Mouse (Mus musculus) megakaryocyte-erythroid progenitor cell, adult 5 weeks (primary cell): Measurements from ENCODE around the gene Syce2. TPM values are rescaled to one million over a fixed set of nuclear protein-coding genes. Genes with fewer than 3 reads are reported as not detected.

ENCODE experiments used
- polyA plus RNA-seq: library from polyadenylated mRNA; stranded (reverse); fragments of >175 nt; gene quantifications from 2 replicates; pipeline ENCODE4 v1.2.3, GENCODE M21; 2012

Gene Syce2
- polyA plus RNA-seq = 155 and 182 TPM in 2 replicates

DNA sequence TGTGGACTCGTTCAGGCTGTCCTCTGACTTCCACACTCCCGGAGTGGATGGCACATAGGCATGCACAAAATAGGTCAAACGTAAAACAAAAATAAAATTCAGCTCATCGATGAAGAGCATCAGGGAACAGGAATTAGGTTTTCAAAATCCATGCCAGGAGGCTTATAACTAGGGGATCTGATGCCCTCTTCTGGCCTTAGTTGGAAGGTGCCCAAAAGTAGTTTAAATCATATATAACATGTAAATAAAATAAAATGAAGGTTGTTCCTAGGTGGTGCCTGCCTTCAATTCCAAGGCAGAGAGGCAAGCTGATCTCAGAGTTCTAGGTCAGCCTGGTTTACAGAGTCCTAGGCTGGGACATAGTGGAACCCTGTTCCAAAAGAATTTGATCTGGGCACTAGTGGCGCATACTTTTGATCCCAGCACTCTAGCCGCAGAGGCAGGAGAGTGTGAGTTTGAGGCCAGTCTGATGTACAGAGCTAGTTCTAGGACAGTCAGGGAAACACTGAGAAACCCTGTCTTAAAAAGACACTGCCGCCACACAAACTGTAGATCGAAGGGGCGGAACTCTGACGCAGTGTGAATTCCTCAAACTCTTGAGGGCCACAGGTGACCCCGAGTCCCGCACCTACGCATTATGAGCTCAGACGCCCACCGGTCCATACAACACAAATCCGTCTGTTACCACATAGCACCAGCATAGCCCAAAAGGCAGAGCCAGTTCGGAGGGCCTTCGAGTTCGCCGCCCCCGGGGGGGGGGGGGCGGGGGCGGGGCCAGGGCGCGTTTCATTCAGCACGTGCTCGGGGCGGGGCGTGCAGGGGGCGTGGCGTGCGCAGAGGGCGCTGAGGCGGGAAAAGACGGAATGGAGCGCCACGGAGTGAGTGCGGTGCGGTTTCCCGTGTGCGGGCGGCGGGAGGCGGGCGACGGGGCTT, at the start of gene Syce2:
Syce2 (plus strand) TSS at position 736 of the 933 bp plus-strand sequence.

DNA sequence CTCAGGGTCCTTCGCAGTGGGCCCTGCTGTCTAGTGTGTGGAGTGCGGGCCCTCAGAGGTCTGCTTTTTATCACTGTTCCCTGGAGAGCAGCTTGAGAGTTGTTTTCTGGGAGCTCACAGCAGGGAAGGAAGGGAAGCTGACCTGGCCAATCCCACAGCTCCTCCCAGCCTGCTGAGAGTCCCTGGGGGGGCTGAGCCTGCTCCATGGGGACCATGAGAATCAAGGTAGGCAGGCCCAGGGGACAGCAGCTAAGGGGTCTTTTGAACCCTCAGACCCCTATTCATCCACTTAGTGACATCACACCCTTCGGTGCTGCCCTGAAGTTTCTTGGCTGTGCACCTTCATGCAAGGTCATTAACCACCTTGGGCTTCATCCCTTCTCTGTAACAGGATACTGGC, 49.2 kb upstream of the Syce2 start, which contains the start of gene Dand5:
Dand5 (minus strand) TSS at position 101 of the 400 bp plus-strand sequence.

DNA sequence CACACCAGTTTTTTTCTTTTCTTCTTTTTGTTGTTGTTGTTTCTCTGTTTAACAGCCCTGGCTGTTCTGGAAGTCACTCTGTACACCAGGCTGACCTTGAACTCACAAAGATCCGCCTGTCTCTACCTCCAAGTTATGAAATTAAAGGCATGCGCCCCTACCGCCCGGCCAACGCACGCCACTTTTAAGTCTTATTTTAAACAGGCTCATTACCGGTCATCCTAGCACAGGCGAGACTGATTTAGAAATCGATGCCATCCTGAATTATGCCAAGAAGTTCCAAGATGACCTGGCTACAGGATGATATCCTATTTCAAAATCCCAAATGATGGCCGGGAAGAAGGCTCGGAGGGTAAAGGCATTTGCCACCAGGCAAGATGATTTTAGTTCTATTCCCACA, 40.4 kb upstream of the Syce2 start, which contains the start of gene Gadd45gip1:
Gadd45gip1 (plus strand) TSS at position 33 of the 400 bp plus-strand sequence.

DNA sequence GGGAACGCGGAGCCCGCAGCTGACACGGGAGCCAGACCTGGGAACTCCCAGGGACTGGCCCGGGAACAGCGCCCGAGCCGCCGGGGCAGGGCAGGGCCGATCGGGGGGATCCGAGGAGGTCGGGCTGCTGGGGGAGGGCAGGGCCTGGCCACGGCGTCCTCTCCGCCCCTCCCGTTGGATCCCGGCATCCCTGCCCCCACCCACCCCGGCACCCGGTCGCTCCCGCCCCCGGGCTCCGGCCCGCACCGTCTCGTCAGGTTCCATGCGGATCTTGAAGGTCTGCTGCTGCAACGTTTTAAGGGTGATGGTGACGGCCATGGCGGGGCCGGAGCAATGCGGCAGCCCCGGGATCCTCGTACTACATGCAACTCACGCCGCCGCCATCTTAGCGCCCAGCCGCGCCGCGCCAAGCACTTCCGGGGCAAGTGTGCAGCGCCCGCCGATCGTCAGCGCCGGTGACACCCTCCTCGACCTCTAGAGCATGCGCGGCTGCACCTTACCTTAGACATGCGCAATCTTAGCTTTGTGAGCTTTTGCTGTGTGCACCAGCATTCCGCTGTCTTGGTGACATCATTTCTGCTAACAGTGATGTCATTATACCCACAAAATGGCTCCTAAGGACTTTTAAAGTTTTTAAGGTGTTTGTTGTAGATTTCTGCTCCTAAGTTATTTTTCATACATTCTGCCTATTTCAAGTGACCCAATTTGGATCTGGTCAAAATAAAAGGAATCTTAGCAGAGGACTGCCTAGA, 31.5 kb upstream of the Syce2 start, which contains the start of gene Rad23a:
Rad23a (minus strand) TSS at position 418 of the 752 bp plus-strand sequence.

DNA sequence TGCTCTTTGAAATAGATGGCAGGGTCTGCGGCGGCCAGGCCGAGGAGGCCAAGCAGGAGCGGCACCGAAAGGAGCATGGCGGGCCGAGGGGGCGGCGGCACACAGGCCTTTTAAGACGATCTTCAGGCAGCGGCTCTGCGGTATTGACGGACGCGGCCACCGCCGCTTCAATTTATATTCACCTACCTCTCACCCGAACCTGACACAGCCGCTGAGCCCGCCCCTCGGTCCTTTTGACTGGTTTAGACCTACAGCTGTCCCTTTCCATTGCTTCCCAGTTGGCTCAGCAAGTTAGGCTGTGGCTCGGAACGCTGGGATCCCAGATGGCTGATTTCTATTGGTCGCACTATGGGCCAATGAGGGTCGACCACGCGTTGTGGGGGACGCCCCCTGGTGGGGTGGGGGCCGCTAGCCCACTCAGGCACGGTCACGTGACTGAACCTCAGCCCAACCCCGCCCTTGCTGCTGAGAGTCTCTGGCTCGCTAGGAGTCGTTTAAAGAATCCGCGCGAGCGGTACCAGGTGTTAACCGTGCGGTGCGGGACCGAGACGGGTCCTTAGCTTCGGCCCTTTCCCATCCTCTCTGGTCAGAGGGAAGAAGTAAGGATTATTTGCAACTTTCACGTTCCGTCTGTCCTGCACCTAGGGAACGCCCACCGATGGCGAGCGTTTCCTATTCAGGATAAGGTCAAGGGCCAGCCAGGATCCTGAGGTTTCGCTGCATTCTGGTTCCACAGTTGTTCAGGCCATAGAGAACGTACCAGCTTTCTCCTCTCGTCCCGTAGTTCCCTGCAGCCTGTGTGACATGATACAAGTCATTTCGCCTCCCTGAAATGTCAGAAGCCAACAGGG, 25.0 kb upstream of the Syce2 start, which contains the start of gene Calr:
Calr (minus strand) TSS at position 213 of the 851 bp plus-strand sequence.

DNA sequence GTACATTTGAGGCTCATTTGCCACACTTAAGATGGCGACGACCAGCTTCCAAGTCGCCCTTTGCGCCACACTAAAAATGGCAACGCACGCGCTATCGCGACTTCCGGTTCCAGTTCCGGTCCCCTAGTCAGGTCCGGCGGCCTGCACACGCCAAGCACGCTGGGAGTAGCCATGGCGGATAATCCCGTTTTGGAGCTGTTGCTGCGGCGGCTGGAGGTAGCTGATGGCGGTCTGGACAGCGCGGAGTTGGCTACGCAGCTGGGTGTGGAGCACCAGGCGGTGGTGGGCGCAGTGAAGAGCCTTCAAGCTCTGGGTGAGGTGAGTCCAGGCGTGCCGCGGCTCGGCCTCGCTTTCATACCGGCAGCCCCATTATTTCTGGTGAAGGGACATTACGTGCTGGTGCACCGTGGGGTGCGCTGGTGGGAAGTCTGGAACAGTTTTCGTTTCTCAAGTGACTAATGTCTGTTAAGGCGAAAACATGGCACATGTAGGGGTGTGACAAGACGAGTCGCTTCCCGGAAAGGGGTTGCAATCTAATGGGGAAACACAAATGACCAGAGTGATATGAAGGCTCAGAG, 15.0 kb upstream of the Syce2 start, which contains the start of gene Farsa:
Farsa (plus strand) TSS at position 126 of the 578 bp plus-strand sequence.

DNA sequence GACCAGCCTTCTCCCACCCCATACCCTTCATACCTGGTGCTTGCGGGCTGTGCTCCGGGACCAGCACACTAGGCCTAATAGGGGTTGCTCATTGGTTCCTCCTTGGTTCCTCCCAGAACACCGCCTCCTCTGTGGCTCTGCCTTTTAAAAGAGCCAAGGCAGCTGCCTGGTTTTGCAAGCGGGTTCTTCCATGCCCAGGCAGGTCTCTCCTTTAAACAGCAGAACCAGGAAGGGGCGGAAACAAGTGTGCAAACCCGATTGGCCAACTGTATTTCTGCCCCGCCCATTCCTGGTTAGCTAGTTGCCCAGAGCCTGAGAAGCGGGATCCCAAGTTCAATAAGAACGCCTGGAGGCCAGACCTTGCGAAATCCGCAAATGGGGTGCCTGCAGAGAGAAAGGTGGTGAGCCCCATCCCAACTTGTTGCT, 21.8 kb downstream of the Syce2 start, which contains the start of gene Gcdh:
Gcdh (minus strand) TSS at position 213 of the 426 bp plus-strand sequence.

DNA sequence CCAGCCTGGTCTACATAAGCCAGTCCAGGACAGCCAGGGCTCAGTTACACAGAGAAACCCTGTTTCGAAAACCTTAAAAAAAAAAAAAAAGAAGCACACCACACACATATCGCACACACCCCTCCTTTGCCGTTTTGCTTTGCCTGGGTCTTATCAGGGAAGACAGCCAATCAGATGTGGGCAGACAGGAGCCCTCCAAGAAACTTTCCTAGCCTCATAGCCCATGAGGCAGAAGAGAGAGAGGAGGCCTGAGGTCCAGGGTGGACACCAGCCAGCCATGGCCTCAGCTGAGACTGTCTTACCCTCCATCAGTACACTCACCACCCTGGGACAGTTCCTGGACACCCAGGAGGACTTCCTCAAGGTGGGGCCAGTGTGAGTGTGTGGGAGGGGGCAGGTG, 29.8 kb downstream of the Syce2 start, which contains the start of gene Klf1:
Klf1 (plus strand) TSS at position 177 of the 400 bp plus-strand sequence.

DNA sequence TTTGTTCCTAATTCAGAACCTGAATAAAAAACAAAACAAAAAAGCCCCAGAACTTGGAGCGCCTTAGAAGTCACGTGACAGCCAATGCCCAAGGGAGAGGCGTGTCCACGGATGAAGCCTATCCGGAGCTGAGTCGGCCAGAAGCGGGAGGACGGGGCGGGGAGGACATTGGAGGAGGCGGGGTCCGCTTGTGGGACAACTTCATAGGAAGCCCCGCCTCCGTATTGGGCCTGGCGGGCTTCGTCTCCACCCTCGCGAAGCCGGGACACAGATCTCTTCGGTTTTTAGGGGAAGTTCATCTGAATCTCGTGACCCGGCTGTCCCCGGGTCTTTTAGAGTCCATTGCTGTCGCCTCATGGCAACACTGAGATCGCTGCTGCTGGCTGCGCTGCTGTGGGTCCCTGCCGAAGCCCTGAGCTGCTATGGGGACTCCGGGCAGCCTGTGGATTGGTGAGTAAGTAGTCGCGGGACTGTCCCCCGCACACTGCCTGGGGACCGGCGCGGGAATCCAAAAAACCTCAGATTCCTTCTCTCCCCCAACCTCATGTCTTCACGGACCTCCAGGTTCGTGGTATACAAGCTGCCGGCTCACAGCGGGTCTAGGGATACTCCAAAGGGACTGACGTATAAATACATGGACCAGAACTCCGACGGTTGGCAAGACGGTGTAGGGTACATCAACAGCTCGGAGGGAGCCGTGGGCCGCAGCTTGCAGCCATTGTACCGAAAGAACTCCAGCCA, 36.7 kb downstream of the Syce2 start, which contains the start of gene Dnase2a:
Dnase2a (plus strand) TSS at position 140 of the 741 bp plus-strand sequence.

DNA sequence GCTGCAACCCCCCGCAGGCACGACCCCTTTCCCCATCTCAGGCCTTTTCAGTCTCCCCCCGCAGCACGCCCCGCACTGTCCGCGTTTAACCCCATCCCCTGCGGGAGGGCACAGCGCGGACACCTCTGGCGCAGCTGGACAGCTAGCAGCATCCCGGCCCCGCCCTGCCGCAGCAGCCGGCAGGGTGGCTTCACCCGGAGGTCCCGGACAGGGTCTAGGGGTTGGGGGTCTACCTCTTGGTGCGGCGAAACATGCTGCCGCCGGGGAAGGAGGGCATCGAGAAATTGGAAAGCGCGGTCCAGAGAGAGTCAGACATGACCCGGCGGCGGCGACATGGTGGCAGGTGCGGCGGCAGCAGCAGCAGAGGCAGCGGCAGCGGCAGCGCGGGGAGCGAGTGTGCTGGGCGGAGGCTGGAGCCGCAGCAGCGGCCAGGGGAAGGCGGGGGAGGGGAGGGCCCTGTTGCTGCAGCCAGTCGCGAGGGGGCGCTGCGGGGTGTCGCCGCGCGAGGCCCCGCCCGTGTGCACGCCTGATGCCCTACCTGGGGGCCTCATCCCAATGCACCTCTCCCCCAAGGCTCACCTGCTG, 65.1 kb downstream of the Syce2 start, which contains the start of gene Mast1:
Mast1 (minus strand) TSS at position 398 of the 585 bp plus-strand sequence.

Other genes starting within 250 kb of the Syce2 start
- 859 and 1,037 TPM in 2 replicates for gene Ier2, start 209.3 kb upstream of the Syce2 start, polyA plus RNA-seq
- 300 and 362 TPM in 2 replicates for gene Trmt1, start 185.8 kb upstream of the Syce2 start, polyA plus RNA-seq
- gene Nacc1, start 184.2 kb upstream of the Syce2 start, polyA plus RNA-seq = 167 and 170 TPM in 2 replicates
- 226 and 309 TPM in 2 replicates for gene Lyl1, start 170.7 kb upstream of the Syce2 start, polyA plus RNA-seq
- 20.6 and 27.4 TPM in 2 replicates for gene G430095P16Rik, start 149.1 kb upstream of the Syce2 start, polyA plus RNA-seq
- 112 and 143 TPM in 2 replicates for gene Nfix, start 71.8 kb upstream of the Syce2 start, polyA plus RNA-seq
- 2.3 and 2.4 TPM in 2 replicates for gene Dand5, start 49.3 kb upstream of the Syce2 start, polyA plus RNA-seq
- 136 and 145 TPM in 2 replicates for gene Gadd45gip1, start 40.6 kb upstream of the Syce2 start, polyA plus RNA-seq
- 315 and 332 TPM in 2 replicates for gene Rad23a, start 31.4 kb upstream of the Syce2 start, polyA plus RNA-seq
- gene Calr, start 25.2 kb upstream of the Syce2 start, polyA plus RNA-seq = 878 and 1,229 TPM in 2 replicates
- gene Farsa, start 15.1 kb upstream of the Syce2 start, polyA plus RNA-seq = 121 and 135 TPM in 2 replicates
- gene Gcdh, start 21.8 kb downstream of the Syce2 start, polyA plus RNA-seq = 52.8 and 57.4 TPM in 2 replicates
- gene Klf1, start 29.8 kb downstream of the Syce2 start, polyA plus RNA-seq = 122 and 124 TPM in 2 replicates
- 34.2 and 54.0 TPM in 2 replicates for gene Dnase2a, start 36.4 kb downstream of the Syce2 start, polyA plus RNA-seq
- 0.03 and 0.19 TPM in 2 replicates for gene Mast1, start 65.2 kb downstream of the Syce2 start, polyA plus RNA-seq
- not detected in 2 replicates for gene Rtbdn, start 74.9 kb downstream of the Syce2 start, polyA plus RNA-seq
- not detected in 2 replicates for gene Gm49661, start 97.3 kb downstream of the Syce2 start, polyA plus RNA-seq
- gene Prdx2, start 97.5 kb downstream of the Syce2 start, polyA plus RNA-seq = 79.0 and 82.7 TPM in 2 replicates
- 323 and 329 TPM in 2 replicates for gene Rnaseh2a, start 97.7 kb downstream of the Syce2 start, polyA plus RNA-seq
- 1,314 and 1,326 TPM in 2 replicates for gene Junb, start 106.6 kb downstream of the Syce2 start, polyA plus RNA-seq
- gene Hook2, start 118.5 kb downstream of the Syce2 start, polyA plus RNA-seq = 22.8 and 26.7 TPM in 2 replicates
- gene Best2, start 142.4 kb downstream of the Syce2 start, polyA plus RNA-seq = 0.02 TPM in 1 of 2 replicates, not detected in the other
- gene Asna1, start 153.2 kb downstream of the Syce2 start, polyA plus RNA-seq = 87.9 and 91.1 TPM in 2 replicates
- gene Trir, start 154.7 kb downstream of the Syce2 start, polyA plus RNA-seq = 350 and 408 TPM in 2 replicates
- gene Tnpo2, start 164.8 kb downstream of the Syce2 start, polyA plus RNA-seq = 11.7 and 13.9 TPM in 2 replicates
- gene Fbxw9, start 187.9 kb downstream of the Syce2 start, polyA plus RNA-seq = 19.4 and 20.4 TPM in 2 replicates
- 0.30 and 0.79 TPM in 2 replicates for gene Gm5741, start 195.9 kb downstream of the Syce2 start, polyA plus RNA-seq
- gene Dhps, start 199.6 kb downstream of the Syce2 start, polyA plus RNA-seq = 45.6 and 47.8 TPM in 2 replicates
- gene Wdr83os, start 208.6 kb downstream of the Syce2 start, polyA plus RNA-seq = 15.9 and 19.7 TPM in 2 replicates
- 28.6 and 36.6 TPM in 2 replicates for gene Wdr83, start 209.2 kb downstream of the Syce2 start, polyA plus RNA-seq
- 34.4 and 41.1 TPM in 2 replicates for gene Man2b1, start 211.2 kb downstream of the Syce2 start, polyA plus RNA-seq